Mouse (Mus musculus) kidney, adult 11 months (tissue): Measurements from ENCODE around the gene Arpp21.
"Not testable (repeated sequence)": the region's sequence is repeated elsewhere in the genome, so short reads cannot be mapped to it uniquely, and the experiment has no call there.

Source experiments
- DNase-seq: peaks from one replicate; pipeline ENCODE4 v3.0.0; 2022

Arpp21 gene

GRCm38 (mm10) chr9:112098267-112098666, 137.5 kb downstream of the Arpp21 start:
- no peak for DNase-seq

DNA sequence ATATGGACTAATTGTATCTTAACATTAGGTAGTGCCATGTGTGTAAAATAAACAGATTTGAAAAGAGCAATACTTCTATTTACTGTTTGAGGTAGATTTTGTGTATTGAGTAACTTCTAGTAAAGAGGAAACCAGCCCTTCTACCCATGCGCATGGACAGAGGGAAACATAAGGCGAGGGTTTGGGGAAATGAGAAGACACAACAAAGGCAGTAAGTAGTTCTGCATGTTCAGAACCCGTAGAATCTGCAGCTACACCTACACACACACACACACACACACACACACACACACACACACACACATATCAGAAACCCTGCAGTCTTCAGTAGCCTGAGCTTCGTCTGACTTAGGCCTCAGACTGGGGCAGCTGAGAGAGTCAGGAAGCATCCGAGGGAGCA, 140.0 kb downstream of the Arpp21 start:
- no peak for DNase-seq

- DNase-seq: no peak
Observed at GRCm38 (mm10) chr9:112095198-112095597, 140.5 kb downstream of the Arpp21 start.

DNA sequence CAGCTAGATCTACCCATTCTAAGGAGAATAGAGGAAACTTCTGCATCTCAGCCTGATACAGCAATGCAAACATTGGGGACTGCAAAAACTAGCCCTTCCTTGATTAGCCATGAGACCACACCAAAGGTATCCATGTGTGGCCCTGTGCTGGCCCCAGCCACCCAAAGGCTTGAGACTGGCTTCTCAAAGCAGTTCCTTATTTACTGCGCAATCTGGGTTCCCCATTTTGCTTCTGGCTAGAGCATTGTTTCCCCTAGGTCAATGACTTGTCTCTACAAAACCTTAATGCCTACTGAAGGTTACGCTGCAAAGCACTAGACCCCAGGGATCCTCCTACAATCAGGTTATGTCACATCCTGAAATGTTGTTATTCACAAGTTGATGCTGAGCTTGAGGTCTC, 156.8 kb downstream of the Arpp21 start:
- no peak for DNase-seq

DNA sequence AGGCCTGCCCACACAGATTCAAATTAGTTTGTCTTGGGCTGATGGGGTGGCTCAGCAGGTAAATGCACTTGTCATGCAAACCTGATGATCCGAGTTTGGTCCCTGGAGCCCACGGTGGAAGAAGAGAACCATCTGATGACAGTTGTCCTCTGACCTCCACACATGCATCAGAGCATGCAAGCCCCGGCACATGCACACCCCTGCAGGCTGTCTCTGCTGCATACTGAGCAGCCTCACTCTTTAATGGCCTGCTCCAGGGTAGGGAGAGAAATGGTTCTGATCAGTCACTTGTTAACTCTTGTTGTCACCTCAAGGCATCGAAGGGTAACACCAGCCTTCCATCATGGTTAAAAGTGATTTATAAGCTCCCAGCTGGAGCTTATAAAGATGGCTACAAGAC, 157.3 kb downstream of the Arpp21 start:
- no peak for DNase-seq

DNA sequence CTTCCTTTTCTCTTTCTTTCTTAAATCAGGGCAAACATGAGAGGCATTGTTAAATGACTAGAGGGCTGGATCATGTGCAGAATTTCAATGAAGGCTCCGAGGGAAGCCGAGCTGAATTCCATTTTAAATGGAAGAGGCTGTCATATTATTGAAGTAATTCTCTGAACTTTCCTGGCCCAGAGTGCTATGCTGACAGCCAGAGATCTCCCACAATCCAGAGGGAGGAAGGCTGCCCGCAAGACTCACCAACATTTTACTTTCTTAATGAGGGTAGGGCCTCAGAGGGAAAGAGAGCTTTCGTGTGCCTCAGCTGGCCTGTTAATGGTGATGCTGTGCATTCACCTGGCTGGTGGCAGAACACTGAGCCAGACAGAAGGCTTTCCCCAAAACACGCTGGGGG, 160.5 kb downstream of the Arpp21 start:
- DNase-seq: no peak

- no peak for DNase-seq
Observed at GRCm38 (mm10) chr9:112074872-112075271, 160.9 kb downstream of the Arpp21 start.

DNA sequence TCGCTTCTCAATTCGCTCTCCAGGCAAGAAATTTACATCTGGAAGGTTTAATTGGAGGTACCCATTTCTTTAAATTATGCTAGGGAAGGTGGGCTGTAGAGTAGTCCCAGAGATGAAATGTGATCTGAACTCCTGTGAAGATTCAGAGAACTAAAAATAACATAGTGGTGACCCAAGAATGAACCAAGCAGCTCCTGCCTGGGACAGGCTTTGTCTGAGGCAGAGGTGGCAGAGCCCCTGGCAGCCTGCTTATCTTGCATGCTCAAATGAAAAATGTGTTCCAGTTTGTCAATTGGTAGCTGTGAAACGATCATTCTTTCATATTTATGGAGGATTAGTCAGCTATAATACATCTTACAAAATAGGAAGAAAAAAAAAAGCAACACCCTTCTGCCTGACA, 164.4 kb downstream of the Arpp21 start:
- no peak for DNase-seq

GRCm38 (mm10) chr9:112070961-112071360, 164.8 kb downstream of the Arpp21 start:
- DNase-seq: no peak

GRCm38 (mm10) chr9:112068250-112068649, 167.5 kb downstream of the Arpp21 start:
- no peak for DNase-seq

DNA sequence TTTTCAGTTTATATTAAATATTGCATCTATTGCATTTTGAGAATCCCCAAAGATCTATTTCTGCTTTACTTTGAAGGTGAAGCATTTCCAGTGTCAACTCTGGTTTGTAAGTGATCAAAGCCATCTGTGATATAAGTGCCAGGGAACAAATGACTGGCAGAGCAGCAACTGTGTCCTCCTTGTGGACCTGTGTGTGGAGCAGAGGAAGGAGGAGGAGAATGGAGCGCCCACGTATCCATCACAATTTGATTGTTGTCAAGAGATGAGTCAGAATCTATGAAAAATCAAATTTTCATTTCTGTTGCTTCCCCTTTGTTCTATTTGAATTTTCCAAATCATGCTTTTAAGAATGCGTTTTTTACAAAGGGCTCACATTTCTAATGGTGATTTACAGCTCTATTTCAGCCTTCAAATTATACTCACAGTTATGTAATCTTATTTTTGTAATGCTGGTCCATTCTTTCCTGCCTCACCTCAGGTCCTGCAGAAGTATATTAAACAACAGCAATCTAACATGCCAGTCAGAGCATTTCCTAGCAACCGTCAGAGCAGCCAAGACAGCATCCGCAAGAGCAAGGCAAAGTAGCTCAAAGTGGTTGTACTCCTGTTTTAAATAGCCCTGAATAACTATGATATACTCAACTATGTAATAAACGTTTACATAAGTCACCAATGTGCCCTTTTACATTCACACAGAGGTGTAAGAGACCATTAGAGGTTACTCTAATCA, 174.9 kb downstream of the Arpp21 start:
- no peak for DNase-seq

GRCm38 (mm10) chr9:112054807-112055381, 180.8 kb downstream of the Arpp21 start:
- DNase-seq: no peak

GRCm38 (mm10) chr9:112047903-112048467, 187.8 kb downstream of the Arpp21 start:
- DNase-seq: no peak

GRCm38 (mm10) chr9:112040566-112040965, 195.2 kb downstream of the Arpp21 start:
- DNase-seq: no peak

- DNase-seq: no peak
Observed at GRCm38 (mm10) chr9:112037732-112038131, 198.0 kb downstream of the Arpp21 start.

GRCm38 (mm10) chr9:112033840-112034239, 201.9 kb downstream of the Arpp21 start:
- DNase-seq: not testable (repeated sequence)

DNA sequence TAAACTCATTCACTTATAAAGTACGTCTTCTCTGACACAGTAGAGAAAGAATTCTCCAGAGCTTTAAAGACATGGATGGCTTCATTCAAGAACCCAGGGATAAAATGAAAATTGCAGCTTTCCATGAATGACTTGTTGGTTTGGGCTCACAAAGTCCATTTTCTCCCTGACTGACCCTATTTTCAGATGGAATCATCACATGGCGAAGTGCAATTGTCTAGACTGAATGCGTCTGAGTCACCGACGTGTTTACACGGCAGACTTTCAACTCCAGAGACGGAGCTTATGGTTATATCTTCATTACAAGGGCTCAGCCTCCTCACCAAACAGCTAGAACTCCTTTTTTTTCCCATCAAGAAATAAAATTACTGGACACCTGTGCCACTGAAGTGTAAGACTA, 203.6 kb downstream of the Arpp21 start:
- DNase-seq: no peak

GRCm38 (mm10) chr9:112023562-112024015, 212.1 kb downstream of the Arpp21 start:
- no peak for DNase-seq

DNA sequence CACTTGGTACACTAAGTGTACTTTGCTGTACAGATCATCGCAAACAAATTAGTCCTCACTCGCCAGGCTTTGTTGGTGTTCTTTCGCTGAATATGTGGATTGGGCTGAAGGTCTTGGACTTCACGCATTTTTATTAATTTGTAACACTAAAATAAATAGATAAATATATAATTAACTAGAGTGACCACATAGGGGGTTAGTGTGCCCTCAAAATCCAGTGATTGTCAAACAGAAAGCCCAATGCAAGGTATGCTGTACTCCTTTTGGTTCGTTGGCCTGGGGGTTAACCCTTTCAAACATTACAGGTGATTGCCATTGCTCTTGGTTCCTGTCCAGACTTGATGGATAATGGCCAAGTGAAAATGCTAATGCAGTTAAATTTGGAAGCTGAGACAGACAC, 212.6 kb downstream of the Arpp21 start:
- no peak for DNase-seq
